Mouse (Mus musculus): ENCODE results near the gene Sox1. TPM values are rescaled to one million over a fixed set of nuclear protein-coding genes. Genes with fewer than 3 reads are reported as not detected.

Sox1 gene
- polyA plus RNA-seq, 1 experiment from 2014 or later: not detected

- 57% methylated on average over 3 of the region's 3 CpGs for WGBS
Measured at GRCm38 (mm10) chr8:12381111-12381510, 14.0 kb upstream of the Sox1 start.

GRCm38 (mm10) chr8:12382707-12383561 is 12.2 kb upstream of the Sox1 start:
- H3K27me3 ChIP-seq (ENCODE audit: control insufficient read depth, insufficient read depth, low read depth, low read length): peaks cover 82% of the 10 kb centered on the region
- ATAC-seq (ENCODE audit: low read depth): no peak
- 2% methylated on average over 21 of the region's 21 CpGs for WGBS
- H3K27ac ChIP-seq (ENCODE audit: low read length): no peak overlapping the region
- no peaks in the 10 kb centered on the region for H3K36me3 ChIP-seq (ENCODE audit: control insufficient read depth, insufficient read depth, low read length)
- H3K9me3 ChIP-seq (ENCODE audit: control insufficient read depth, low read length): no peaks in the 10 kb centered on the region
- no peak overlapping the region for H3K4me2 ChIP-seq (ENCODE audit: low read depth, low read length)
- peaks cover 28% of the 10 kb centered on the region for H3K4me1 ChIP-seq (replicated peaks; ENCODE audit: control insufficient read depth, insufficient read depth, low read length)
- H3K9ac ChIP-seq (ENCODE audit: low read length): no peak overlapping the region
- no peak overlapping the region for H3K4me3 ChIP-seq (ENCODE audit: low read length)

More at GRCm38 (mm10) chr8:12381111-12381510, 14.0 kb upstream of the Sox1 start:
- no peak for ATAC-seq (ENCODE audit: low read depth)
- H3K4me1 ChIP-seq (replicated peaks; ENCODE audit: control insufficient read depth, insufficient read depth, low read length): peaks cover 28% of the 10 kb centered on the region
- no peak overlapping the region for H3K4me3 ChIP-seq (ENCODE audit: low read length)
- no peak overlapping the region for H3K9ac ChIP-seq (ENCODE audit: low read length)
- no peak overlapping the region for H3K4me2 ChIP-seq (ENCODE audit: low read depth, low read length)
- H3K27me3 ChIP-seq (ENCODE audit: control insufficient read depth, insufficient read depth, low read depth, low read length): peaks cover 64% of the 10 kb centered on the region
- no peaks in the 10 kb centered on the region for H3K9me3 ChIP-seq (ENCODE audit: control insufficient read depth, low read length)
- no peaks in the 10 kb centered on the region for H3K36me3 ChIP-seq (ENCODE audit: control insufficient read depth, insufficient read depth, low read length)
- no peak overlapping the region for H3K27ac ChIP-seq (ENCODE audit: low read length)

- Histone ChIP-seq H3K9ac (ENCODE audit: low read length) (no peak overlapping the region), H3K9me3 (ENCODE audit: control insufficient read depth, low read length) (no peaks in the 10 kb centered on the region), H3K4me1 (replicated peaks; ENCODE audit: control insufficient read depth, insufficient read depth, low read length) (peaks cover 28% of the 10 kb centered on the region), H3K4me2 (ENCODE audit: low read depth, low read length) (peak overlapping the region; percentile 47), H3K27me3 (ENCODE audit: control insufficient read depth, insufficient read depth, low read depth, low read length) (peaks cover 93% of the 10 kb centered on the region), H3K4me3 (ENCODE audit: low read length) (peak overlapping the region; percentile 30), H3K36me3 (ENCODE audit: control insufficient read depth, insufficient read depth, low read length) (no peaks in the 10 kb centered on the region), H3K27ac (ENCODE audit: low read length) (no peak overlapping the region)
- peak; percentile 48; the same call in 1 of the 2 replicates for ATAC-seq (ENCODE audit: low read depth)
- WGBS: under 1% methylated on average over 33 of the region's 34 CpGs
Measured at GRCm38 (mm10) chr8:12383979-12384890, 10.9 kb upstream of the Sox1 start.

- Histone ChIP-seq H3K4me2 (ENCODE audit: low read depth, low read length) (peak overlapping the region; percentile 47), H3K4me1 (replicated peaks; ENCODE audit: control insufficient read depth, insufficient read depth, low read length) (peaks cover 28% of the 10 kb centered on the region), H3K27ac (ENCODE audit: low read length) (no peak overlapping the region), H3K36me3 (ENCODE audit: control insufficient read depth, insufficient read depth, low read length) (no peaks in the 10 kb centered on the region), H3K9me3 (ENCODE audit: control insufficient read depth, low read length) (no peaks in the 10 kb centered on the region), H3K4me3 (ENCODE audit: low read length) (peak overlapping the region; percentile 30), H3K9ac (ENCODE audit: low read length) (no peak overlapping the region), H3K27me3 (ENCODE audit: control insufficient read depth, insufficient read depth, low read depth, low read length) (peaks cover 92% of the 10 kb centered on the region)
- WGBS: under 1% methylated on average over 56 of the region's 57 CpGs
- ATAC-seq (ENCODE audit: low read depth): peak; percentile 55; the same call in 1 of the 2 replicates
Measured at GRCm38 (mm10) chr8:12384996-12385685, 10.0 kb upstream of the Sox1 start.

- Histone ChIP-seq H3K36me3 (ENCODE audit: control insufficient read depth, insufficient read depth, low read length) (no peaks in the 10 kb centered on the region), H3K9me3 (ENCODE audit: control insufficient read depth, low read length) (no peaks in the 10 kb centered on the region), H3K4me1 (replicated peaks; ENCODE audit: control insufficient read depth, insufficient read depth, low read length) (peaks cover 28% of the 10 kb centered on the region), H3K27ac (ENCODE audit: low read length) (no peak overlapping the region), H3K4me2 (ENCODE audit: low read depth, low read length) (peak overlapping the region; percentile 47), H3K4me3 (ENCODE audit: low read length) (peak overlapping the region; percentile 30), H3K27me3 (ENCODE audit: control insufficient read depth, insufficient read depth, low read depth, low read length) (peaks cover 96% of the 10 kb centered on the region), H3K9ac (ENCODE audit: low read length) (no peak overlapping the region)
- WGBS: under 1% methylated on average over 70 of the region's 74 CpGs
- ATAC-seq (ENCODE audit: low read depth): no peak
Measured at GRCm38 (mm10) chr8:12385686-12386488, 9.2 kb upstream of the Sox1 start.

- WGBS: under 1% methylated on average over 32 of the region's 32 CpGs
- H3K4me3 ChIP-seq (ENCODE audit: low read length): peak overlapping the region; percentile 30; the same call in 1 of the 2 replicates
- H3K4me1 ChIP-seq (replicated peaks; ENCODE audit: control insufficient read depth, insufficient read depth, low read length): peaks cover 28% of the 10 kb centered on the region
- no peaks in the 10 kb centered on the region for H3K36me3 ChIP-seq (ENCODE audit: control insufficient read depth, insufficient read depth, low read length)
- no peak overlapping the region for H3K9ac ChIP-seq (ENCODE audit: low read length)
- no peak overlapping the region for H3K4me2 ChIP-seq (ENCODE audit: low read depth, low read length)
- no peak for ATAC-seq (ENCODE audit: low read depth)
- peaks cover 96% of the 10 kb centered on the region for H3K27me3 ChIP-seq (ENCODE audit: control insufficient read depth, insufficient read depth, low read depth, low read length)
- H3K27ac ChIP-seq (ENCODE audit: low read length): no peak overlapping the region
- no peaks in the 10 kb centered on the region for H3K9me3 ChIP-seq (ENCODE audit: control insufficient read depth, low read length)
Measured at GRCm38 (mm10) chr8:12386530-12387222, 8.4 kb upstream of the Sox1 start.

- H3K4me3 ChIP-seq (ENCODE audit: low read length): no peak overlapping the region
- peaks cover 96% of the 10 kb centered on the region for H3K27me3 ChIP-seq (ENCODE audit: control insufficient read depth, insufficient read depth, low read depth, low read length)
- H3K36me3 ChIP-seq (ENCODE audit: control insufficient read depth, insufficient read depth, low read length): no peaks in the 10 kb centered on the region
- WGBS: 1% methylated on average over 13 of the region's 13 CpGs
- no peaks in the 10 kb centered on the region for H3K9me3 ChIP-seq (ENCODE audit: control insufficient read depth, low read length)
- no peak overlapping the region for H3K27ac ChIP-seq (ENCODE audit: low read length)
- no peak for ATAC-seq (ENCODE audit: low read depth)
- H3K4me2 ChIP-seq (ENCODE audit: low read depth, low read length): no peak overlapping the region
- peaks cover 28% of the 10 kb centered on the region for H3K4me1 ChIP-seq (replicated peaks; ENCODE audit: control insufficient read depth, insufficient read depth, low read length)
- H3K9ac ChIP-seq (ENCODE audit: low read length): no peak overlapping the region
Measured at GRCm38 (mm10) chr8:12387223-12387860, 7.8 kb upstream of the Sox1 start.
